Mouse (Mus musculus) hindbrain, embryonic 11.5 days (tissue): ENCODE data around the gene Lbr. TPM values are rescaled to one million over a fixed set of nuclear protein-coding genes. Genes with fewer than 3 reads are reported as not detected.

Experiments
- ATAC-seq: fragments of 200-750 bp; cut with Nextera tagmentation; 2 replicates; pipeline ENCODE4 v1.8.0; 2017; ENCODE audit warnings: mild to moderate bottlenecking, moderate TSS enrichment, moderate library complexity; ENCODE audit not compliant: low FRiP score
- DNase-seq: peaks from one replicate; pipeline ENCODE4 v3.0.0-alpha.2; 2015; ENCODE audit warnings: low spot score
- H3K27ac ChIP-seq: fragments of 300-500 bp; sonication (generic); 2 replicates; pipeline ENCODE4 v1.5.1; 2014; ENCODE audit warnings: mild to moderate bottlenecking, low read depth, low read length
- H3K27me3 ChIP-seq: fragments of 300-500 bp; sonication (generic); 2 replicates; pipeline ENCODE4 v1.6.1; 2014; ENCODE audit warnings: mild to moderate bottlenecking, low read length, moderate library complexity, mixed read lengths; ENCODE audit not compliant: control insufficient read depth, insufficient read depth
- H3K36me3 ChIP-seq: fragments of 300-500 bp; sonication (generic); 2 replicates; pipeline ENCODE4 v1.6.1; 2014; ENCODE audit warnings: mild to moderate bottlenecking, low read length, moderate library complexity, mixed read lengths; ENCODE audit not compliant: control insufficient read depth, insufficient read depth
- H3K4me1 ChIP-seq: fragments of 300-500 bp; sonication (generic); replicated peaks from 2 replicates; pipeline ENCODE4 v1.6.1; 2014; ENCODE audit warnings: low read length, mixed read lengths; ENCODE audit not compliant: control insufficient read depth, insufficient read depth
- H3K4me2 ChIP-seq: fragments of 300-500 bp; sonication (generic); replicated peaks from 2 replicates; pipeline ENCODE4 v1.6.1; 2014; ENCODE audit warnings: mild to moderate bottlenecking, low read depth, low read length
- H3K4me3 ChIP-seq: fragments of 300-500 bp; sonication (generic); 2 replicates; pipeline ENCODE4 v1.5.1; 2014; ENCODE audit warnings: low read depth, low read length
- H3K9ac ChIP-seq: fragments of 300-500 bp; sonication (generic); 2 replicates; pipeline ENCODE4 v1.6.1; 2014; ENCODE audit warnings: low read depth, low read length
- H3K9me3 ChIP-seq: fragments of 300-500 bp; sonication (generic); 2 replicates; pipeline ENCODE4 v1.6.1; 2016; ENCODE audit warnings: low read length; ENCODE audit not compliant: control insufficient read depth
- WGBS: fragments of 180-500 bp; shearing (Covaris S2); extraction: QIAGEN DNeasy Blood & Tissue Kit; methylation state at CpG from one replicate; pipeline ENCODE4 v1.1.7; 2014; 5-methylcytosine and 5-hydroxymethylcytosine counted together
- polyA plus RNA-seq: library from polyadenylated mRNA; unstranded; fragments of >200 nt; fragmentation: Nextera tagmentation; extraction: Ambion mirVana; gene quantifications from 2 replicates; pipeline ENCODE4 v1.2.1, GENCODE M21; 2014

Lbr gene
- polyA plus RNA-seq, 1 experiment from 2014 or later, result 151 TPM

DNA sequence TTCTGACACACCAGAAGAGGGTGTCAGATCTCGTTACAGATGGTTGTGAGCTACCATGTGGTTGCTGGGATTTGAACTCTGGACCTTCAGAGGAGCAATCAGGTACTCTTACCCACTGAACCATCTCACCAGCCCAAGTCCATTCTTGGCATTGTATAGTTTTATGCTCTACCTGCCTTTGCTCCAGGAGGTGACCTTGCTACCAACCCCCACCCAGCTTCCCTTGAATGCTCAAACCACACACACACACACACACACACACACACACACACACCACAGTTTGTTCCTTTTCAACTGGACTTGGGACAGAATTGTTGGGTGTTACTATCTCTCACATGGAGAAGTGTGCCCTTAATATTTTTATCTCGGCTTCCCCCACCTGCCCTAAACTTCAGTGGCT lies 13.5 kb upstream of the Lbr start:
- no peak for ATAC-seq

DNA sequence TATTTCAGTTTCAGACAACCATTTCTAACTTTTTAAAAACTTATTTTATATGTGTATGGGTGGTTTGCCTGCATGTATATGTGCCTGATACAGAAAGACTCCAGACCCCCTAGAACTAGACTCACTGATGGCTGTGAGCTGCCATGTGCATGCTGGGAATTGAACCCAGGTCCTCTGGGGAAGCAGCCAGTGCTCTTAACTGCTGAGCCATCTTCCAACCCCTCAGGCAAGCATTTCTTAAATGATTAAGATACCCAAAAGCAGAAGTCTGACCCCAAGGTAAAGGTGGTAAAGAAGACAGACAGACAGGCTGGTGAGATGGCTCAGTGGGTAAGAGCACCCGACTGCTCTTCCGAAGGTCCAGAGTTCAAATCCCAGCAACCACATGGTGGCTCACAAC lies 12.0 kb upstream of the Lbr start:
- Histone ChIP-seq H3K9me3 (no peaks in the 10 kb centered on the region), H3K4me1 (no peaks in the 10 kb centered on the region), H3K27me3 (no peaks in the 10 kb centered on the region), H3K4me2 (no peak overlapping the region), H3K4me3 (no peak overlapping the region), H3K36me3 (no peaks in the 10 kb centered on the region), H3K9ac (no peak overlapping the region), H3K27ac (no peak overlapping the region)
- no peak for ATAC-seq
- DNase-seq, result no peak
- 96% methylated on average over 2 of the region's 2 CpGs for WGBS

More for the DNA sequence above, 13.5 kb upstream of the Lbr start:
- Histone ChIP-seq H3K27me3 (no peaks in the 10 kb centered on the region), H3K36me3 (no peaks in the 10 kb centered on the region), H3K27ac (no peak overlapping the region), H3K4me3 (no peak overlapping the region), H3K9me3 (no peaks in the 10 kb centered on the region), H3K4me2 (no peak overlapping the region), H3K9ac (no peak overlapping the region), H3K4me1 (no peaks in the 10 kb centered on the region)
- 87% methylated on average over 2 of the region's 2 CpGs for WGBS
- DNase-seq, result no peak

DNA sequence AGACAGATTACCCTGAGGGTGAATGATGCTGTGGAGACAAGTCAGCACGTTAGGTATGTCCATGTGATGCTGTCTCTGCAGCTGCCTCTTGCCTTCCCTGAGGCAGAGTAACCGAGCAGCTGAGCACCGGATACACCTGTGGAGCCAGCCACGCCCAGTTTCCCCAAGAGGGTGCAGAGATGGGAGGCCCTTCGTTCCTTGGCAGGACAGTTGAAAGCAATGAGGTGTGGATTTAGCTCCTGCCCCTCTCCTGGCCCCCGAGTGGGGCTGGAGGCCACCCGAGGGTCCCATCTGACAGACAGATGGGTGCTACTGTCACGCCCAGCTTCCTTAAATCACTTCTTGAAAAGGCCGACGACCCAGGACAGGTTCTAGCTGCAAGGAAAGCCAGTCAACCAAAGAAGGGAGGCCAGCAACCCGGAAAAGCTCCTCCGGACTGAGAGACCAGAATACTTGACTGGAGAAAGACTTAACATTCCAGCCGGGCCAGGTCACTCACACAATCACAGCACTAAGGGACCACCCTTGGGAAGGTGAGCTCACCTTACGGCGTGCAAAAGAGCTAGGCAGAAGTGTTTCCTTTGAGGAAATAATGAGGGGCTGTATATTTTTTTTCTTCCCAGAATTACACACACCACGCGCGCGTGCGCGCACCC lies 10.4 kb upstream of the Lbr start:
- H3K27me3 ChIP-seq, result no peaks in the 10 kb centered on the region
- H3K4me2 ChIP-seq, result no peak overlapping the region; the same call in 1 of the 2 replicates
- no peak overlapping the region for H3K9ac ChIP-seq
- no peaks in the 10 kb centered on the region for H3K9me3 ChIP-seq
- no peaks in the 10 kb centered on the region for H3K4me1 ChIP-seq
- H3K36me3 ChIP-seq, result no peaks in the 10 kb centered on the region
- no peak overlapping the region for H3K27ac ChIP-seq
- DNase-seq (peak; percentile 19), ATAC-seq (no peak; the same call in 1 of the 2 replicates)
- 19% methylated on average over 20 of the region's 21 CpGs for WGBS
- H3K4me3 ChIP-seq, result no peak overlapping the region

DNA sequence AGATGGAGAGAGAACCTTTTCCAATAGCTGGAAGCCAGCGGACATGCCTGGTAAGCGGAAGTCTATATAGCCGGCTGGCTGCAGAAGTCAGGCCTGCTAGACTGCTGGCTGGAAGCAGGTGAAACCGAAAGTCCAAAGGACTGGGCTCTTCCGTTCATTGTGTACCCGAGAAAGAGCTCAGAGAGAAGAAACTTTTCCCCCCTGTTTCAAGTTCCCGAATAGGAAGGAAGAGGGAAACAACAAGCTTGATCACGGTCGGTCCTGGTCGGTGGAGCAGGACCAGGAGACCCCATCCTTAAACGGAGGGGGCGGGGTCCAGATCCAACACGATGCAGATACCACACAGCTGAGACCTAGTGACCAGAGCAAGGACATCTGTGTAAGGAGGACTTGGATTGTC lies 9.6 kb upstream of the Lbr start:
- no peaks in the 10 kb centered on the region for H3K36me3 ChIP-seq
- DNase-seq (no peak), ATAC-seq (no peak)
- no peaks in the 10 kb centered on the region for H3K4me1 ChIP-seq
- no peak overlapping the region for H3K4me3 ChIP-seq
- WGBS, result 45% methylated on average over 13 of the region's 13 CpGs
- no peaks in the 10 kb centered on the region for H3K27me3 ChIP-seq
- no peak overlapping the region for H3K4me2 ChIP-seq
- no peak overlapping the region for H3K27ac ChIP-seq
- no peaks in the 10 kb centered on the region for H3K9me3 ChIP-seq
- no peak overlapping the region for H3K9ac ChIP-seq

DNA sequence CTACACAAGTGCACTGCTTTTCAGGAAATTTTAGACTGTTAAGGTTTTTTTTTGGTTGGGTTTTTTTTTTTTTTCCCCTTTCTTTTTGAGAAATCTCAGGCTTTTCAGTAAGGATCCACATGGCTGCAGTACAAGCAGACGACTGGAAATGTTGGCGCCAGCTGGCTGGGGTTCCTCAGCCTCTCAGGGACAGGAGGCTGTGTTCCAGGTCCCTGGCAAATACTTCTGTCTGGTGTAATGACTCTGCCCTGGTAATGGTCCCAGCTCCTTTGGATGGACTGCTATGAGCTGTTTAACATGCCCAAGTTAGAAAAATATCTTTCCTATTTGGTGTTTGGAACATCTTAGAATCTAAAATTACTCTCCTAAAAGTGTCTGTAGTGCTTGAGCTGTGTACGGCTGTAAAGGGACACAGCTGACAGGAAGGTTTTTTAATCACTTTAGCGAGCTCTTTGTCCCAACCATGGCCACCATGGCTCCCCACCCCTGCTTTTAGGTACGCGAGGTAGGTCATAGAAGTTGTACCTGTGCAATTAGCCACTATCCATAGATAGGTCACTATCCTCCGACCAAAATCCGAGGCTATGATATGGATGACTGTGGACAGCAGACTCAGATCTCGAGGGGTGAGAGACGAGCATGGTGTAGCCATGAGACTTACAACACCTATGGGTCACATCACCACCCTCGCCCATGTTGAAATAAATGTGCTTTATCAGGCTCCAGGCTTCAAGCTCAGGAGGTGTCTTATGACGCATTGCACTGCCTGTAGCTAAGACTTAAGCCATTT lies 8.9 kb upstream of the Lbr start:
- no peaks in the 10 kb centered on the region for H3K9me3 ChIP-seq
- H3K4me1 ChIP-seq, result no peaks in the 10 kb centered on the region
- WGBS, result 89% methylated on average over 12 of the region's 12 CpGs
- no peak for ATAC-seq
- H3K4me2 ChIP-seq, result no peak overlapping the region
- DNase-seq, result no peak
- H3K9ac ChIP-seq, result no peak overlapping the region
- H3K27ac ChIP-seq, result no peak overlapping the region
- no peaks in the 10 kb centered on the region for H3K27me3 ChIP-seq
- no peak overlapping the region for H3K4me3 ChIP-seq
- H3K36me3 ChIP-seq, result no peaks in the 10 kb centered on the region

GRCm38 (mm10) chr1:181850441-181850840 lies 7.6 kb upstream of the Lbr start:
- Histone ChIP-seq H3K27ac (no peak overlapping the region), H3K4me2 (no peak overlapping the region), H3K27me3 (no peaks in the 10 kb centered on the region), H3K36me3 (no peaks in the 10 kb centered on the region), H3K4me3 (no peak overlapping the region), H3K9ac (no peak overlapping the region), H3K4me1 (no peaks in the 10 kb centered on the region), H3K9me3 (no peaks in the 10 kb centered on the region)
- ATAC-seq (no peak), DNase-seq (no peak)
- WGBS, result 69% methylated on average over 4 of the region's 4 CpGs

DNA sequence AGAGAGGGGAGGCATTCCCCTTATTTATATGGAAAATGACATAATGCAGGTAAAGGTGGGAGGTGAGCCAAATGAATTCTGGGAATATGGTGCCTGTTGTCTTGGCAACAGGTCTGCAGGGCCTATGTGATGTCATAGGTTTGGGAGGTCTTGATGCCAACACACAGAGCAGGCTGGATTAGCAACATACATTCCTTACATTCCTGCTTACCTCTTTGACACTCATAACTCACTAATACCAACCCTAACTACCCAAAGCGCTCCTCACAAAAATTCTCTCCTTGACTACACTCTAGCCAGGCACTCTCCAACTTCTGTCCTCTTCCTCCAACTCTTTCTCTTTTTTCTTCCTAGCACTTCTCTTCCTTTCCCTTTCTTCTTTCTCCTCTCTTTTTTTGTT lies 5.4 kb upstream of the Lbr start:
- no peak overlapping the region for H3K4me2 ChIP-seq
- H3K4me1 ChIP-seq, result no peaks in the 10 kb centered on the region
- DNase-seq, result no peak
- H3K9me3 ChIP-seq, result no peaks in the 10 kb centered on the region
- H3K9ac ChIP-seq, result no peak overlapping the region
- H3K4me3 ChIP-seq, result no peak overlapping the region
- H3K36me3 ChIP-seq, result no peaks in the 10 kb centered on the region
- no peaks in the 10 kb centered on the region for H3K27me3 ChIP-seq
- H3K27ac ChIP-seq, result no peak overlapping the region
- ATAC-seq, result no peak
- WGBS, result 86% methylated on average over 1 of the region's 1 CpGs

GRCm38 (mm10) chr1:181847396-181847795 lies 4.5 kb upstream of the Lbr start:
- no peak overlapping the region for H3K9ac ChIP-seq
- DNase-seq, result no peak
- H3K4me3 ChIP-seq, result no peak overlapping the region
- WGBS, result 92% methylated on average over 3 of the region's 3 CpGs
- H3K4me2 ChIP-seq, result no peak overlapping the region
- no peak overlapping the region for H3K27ac ChIP-seq
- no peak for ATAC-seq
- H3K27me3 ChIP-seq, result no peaks in the 10 kb centered on the region
- H3K9me3 ChIP-seq, result no peaks in the 10 kb centered on the region
- no peaks in the 10 kb centered on the region for H3K36me3 ChIP-seq
- H3K4me1 ChIP-seq, result 0 out of 2 replicates have a peak, but pooled peaks cover 4% of the 10 kb centered on the region

DNA sequence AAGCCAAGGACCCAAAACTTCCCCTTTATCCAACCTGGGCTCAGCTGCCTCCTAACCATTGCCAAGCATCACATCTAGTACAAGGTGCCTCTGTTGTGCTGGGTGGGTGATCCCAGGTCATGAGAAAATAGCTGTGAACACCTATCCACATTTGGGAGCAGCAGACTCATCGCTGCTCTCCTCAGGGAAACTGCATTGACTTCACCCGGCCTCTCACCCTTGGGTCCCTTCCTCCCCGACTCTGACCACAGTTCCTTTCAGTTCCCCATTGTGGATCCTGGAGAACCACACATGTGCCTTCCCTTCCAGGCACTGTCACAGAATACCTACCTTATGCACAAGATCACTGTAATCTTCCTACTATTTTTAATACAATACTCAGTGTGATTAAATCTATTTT lies 2.9 kb upstream of the Lbr start:
- WGBS, result 87% methylated on average over 3 of the region's 3 CpGs
- no peak for DNase-seq
- H3K27me3 ChIP-seq, result no peaks in the 10 kb centered on the region
- no peaks in the 10 kb centered on the region for H3K9me3 ChIP-seq
- no peaks in the 10 kb centered on the region for H3K36me3 ChIP-seq
- 0 out of 2 replicates have a peak, but pooled peaks cover 4% of the 10 kb centered on the region for H3K4me1 ChIP-seq
- no peak overlapping the region for H3K27ac ChIP-seq
- no peak overlapping the region for H3K4me2 ChIP-seq
- ATAC-seq, result no peak
- no peak overlapping the region for H3K9ac ChIP-seq
- no peak overlapping the region for H3K4me3 ChIP-seq
